In genomic region chr17:8801083-8801854, GRCm38 (mm10) we compare ENCODE assay signal across 8 mouse cellular contexts.
A peak's percentile ranks its signal among the peaks of the same experiment; 100 is the strongest.
DNase-seq lines count a peak whose midpoint lies in the region; ATAC-seq and TF ChIP-seq lines count a peak whose summit lies in the region.

No protein-coding gene starts in this region.

- H3K4me2 ChIP-seq in limb, embryonic 15.5 days: peak overlapping the region; percentile 92
- peak overlapping the region; percentile 63 for H3K4me2 ChIP-seq in midbrain, embryonic 16.5 days (ENCODE audit: low read length)

- TF ChIP-seq CTCF in testis, adult 2 months (IDR thresholded peaks at IDR 0.05; ENCODE audit: control insufficient read depth, insufficient read depth, insufficient replicate concordance, low read depth, low read length): no peak

- ATAC-seq in erythroblast, adult 5-6 weeks (replicated peaks; ENCODE audit: low FRiP score, poor library complexity, severe bottlenecking): no peak
- peak; percentile 76 for ATAC-seq in limb, embryonic 15.5 days (ENCODE audit: insufficient number of reproducible peaks, low FRiP score, low TSS enrichment, low read depth)
- ATAC-seq in midbrain, embryonic 16.5 days: peak; percentile 80

- H3K36me3 ChIP-seq in erythroblast, embryonic 14.5 days (ENCODE audit: control insufficient read depth): no peaks in the 10 kb centered on the region
- no peaks in the 10 kb centered on the region for H3K36me3 ChIP-seq in embryonic facial prominence, embryonic 10.5 days (replicated peaks)
- no peaks in the 10 kb centered on the region for H3K36me3 ChIP-seq in limb, embryonic 15.5 days
- no peaks in the 10 kb centered on the region for H3K36me3 ChIP-seq in midbrain, embryonic 16.5 days (ENCODE audit: control insufficient read depth, insufficient read depth, low read length)
- no peaks in the 10 kb centered on the region for H3K36me3 ChIP-seq in testis, adult 2 months (ENCODE audit: control insufficient read depth, insufficient read depth, low read length)

- H3K27me3 ChIP-seq in erythroblast, embryonic 14.5 days (ENCODE audit: control insufficient read depth): peaks cover 79% of the 10 kb centered on the region
- peaks cover 97% of the 10 kb centered on the region for H3K27me3 ChIP-seq in embryonic facial prominence, embryonic 10.5 days (replicated peaks; ENCODE audit: low read depth, poor library complexity, severe bottlenecking)
- H3K27me3 ChIP-seq in limb, embryonic 15.5 days: peaks cover 65% of the 10 kb centered on the region
- peaks cover 11% of the 10 kb centered on the region for H3K27me3 ChIP-seq in midbrain, embryonic 16.5 days (ENCODE audit: control insufficient read depth, insufficient read depth, low read depth, low read length)
- H3K27me3 ChIP-seq in testis, adult 2 months (ENCODE audit: control insufficient read depth, insufficient read depth, low read length): no peaks in the 10 kb centered on the region; the same call in 1 of the 2 replicates

- H3K9me3 ChIP-seq in erythroblast, embryonic 14.5 days (ENCODE audit: control insufficient read depth, low read length): no peaks in the 10 kb centered on the region
- no peaks in the 10 kb centered on the region for H3K9me3 ChIP-seq in embryonic facial prominence, embryonic 10.5 days
- no peaks in the 10 kb centered on the region for H3K9me3 ChIP-seq in limb, embryonic 15.5 days
- no peaks in the 10 kb centered on the region for H3K9me3 ChIP-seq in midbrain, embryonic 16.5 days (replicated peaks; ENCODE audit: control insufficient read depth, low read length, poor library complexity, severe bottlenecking)

- no peaks in the 10 kb centered on the region for H3K4me1 ChIP-seq in erythroblast, embryonic 14.5 days (ENCODE audit: control insufficient read depth)
- H3K4me1 ChIP-seq in embryonic facial prominence, embryonic 10.5 days: peaks cover 42% of the 10 kb centered on the region
- peaks cover 36% of the 10 kb centered on the region for H3K4me1 ChIP-seq in limb, embryonic 15.5 days
- peaks cover 22% of the 10 kb centered on the region; the same call in 1 of the 2 replicates for H3K4me1 ChIP-seq in midbrain, embryonic 16.5 days (ENCODE audit: control insufficient read depth, insufficient read depth, low read length)
- peaks cover 11% of the 10 kb centered on the region for H3K4me1 ChIP-seq in testis, adult 2 months (ENCODE audit: control insufficient read depth, insufficient read depth, low read length)

- under 1% methylated on average over 65 of the region's 72 CpGs for WGBS in embryonic facial prominence, embryonic 10.5 days
- 0% methylated on average over 57 of the region's 72 CpGs for WGBS in limb, embryonic 15.5 days
- under 1% methylated on average over 42 of the region's 72 CpGs for WGBS in midbrain, embryonic 16.5 days

- peak; percentile 78 for DNase-seq in embryonic facial prominence, embryonic 10.5 days (ENCODE audit: low spot score)
- DNase-seq in heart, adult 8-10 months (ENCODE audit: low spot score): peak; percentile 63
- peak; percentile 47 for DNase-seq in kidney, adult 9 months

- TF ChIP-seq POLR2A in testis, adult 2 months (IDR thresholded peaks at IDR 0.05; ENCODE audit: control insufficient read depth, low read depth, low read length): no peak

- peak overlapping the region; percentile 22 for H3K4me3 ChIP-seq in erythroblast, embryonic 14.5 days (replicated peaks)
- H3K4me3 ChIP-seq in embryonic facial prominence, embryonic 10.5 days: peak overlapping the region; percentile 82
- peak overlapping the region; percentile 70 for H3K4me3 ChIP-seq in limb, embryonic 15.5 days
- H3K4me3 ChIP-seq in midbrain, embryonic 16.5 days (ENCODE audit: low read depth, low read length): peak overlapping the region; percentile 86
- peak overlapping the region; percentile 82 for H3K4me3 ChIP-seq in testis, adult 2 months (ENCODE audit: control insufficient read depth, low read depth, low read length)

- H3K9ac ChIP-seq in limb, embryonic 15.5 days: peak overlapping the region; percentile 52
- H3K9ac ChIP-seq in midbrain, embryonic 16.5 days (ENCODE audit: low read depth, low read length): peak overlapping the region; percentile 77

- peak overlapping the region; percentile 85 for H3K27ac ChIP-seq in embryonic facial prominence, embryonic 10.5 days (replicated peaks)
- peak overlapping the region; percentile 57 for H3K27ac ChIP-seq in limb, embryonic 15.5 days
- H3K27ac ChIP-seq in midbrain, embryonic 16.5 days (ENCODE audit: low read length): peak overlapping the region; percentile 91
- H3K27ac ChIP-seq in testis, adult 2 months (ENCODE audit: control insufficient read depth, insufficient read depth, low read depth, low read length): peak overlapping the region; percentile 57; the same call in 1 of the 2 replicates

Comparison
In these comparisons a context has a peak if more than half of its experiments do, and no peak if none do; other contexts are left out.
1. H3K4me3 ChIP-seq: peak in every context shown above with its lines; median percentile 86 in midbrain, embryonic 16.5 days; 82 in embryonic facial prominence, embryonic 10.5 days; 82 in testis, adult 2 months; 70 in limb, embryonic 15.5 days; 22 in erythroblast, embryonic 14.5 days.